Mouse (Mus musculus): ENCODE measurements around the gene Pet100.

GRCm38 (mm10) chr8:3648990-3649389 lies 27.6 kb downstream of the Pet100 start:
- TF ChIP-seq POLR2A (IDR thresholded peaks at IDR 0.05; ENCODE audit: insufficient read length, low read depth) (no peak), USF1 (IDR thresholded peaks at IDR 0.05; ENCODE audit: low read depth) (no peak), MAX (IDR thresholded peaks at IDR 0.05; ENCODE audit: low read depth) (no peak), CEBPB (IDR thresholded peaks at IDR 0.05; ENCODE audit: insufficient read depth, poor library complexity, severe bottlenecking) (no peak), POLR2AphosphoS2 (IDR thresholded peaks at IDR 0.05; ENCODE audit: insufficient read length, low read depth) (no peak), TCF12 (IDR thresholded peaks at IDR 0.05; ENCODE audit: insufficient read depth, poor library complexity, severe bottlenecking) (no peak), MYOG (IDR thresholded peaks at IDR 0.05; ENCODE audit: control insufficient read depth in 1 of 3, insufficient read depth in 1 of 3, insufficient read length in 2 of 3, low read depth in 2 of 3) (no peak), MYOD1 (IDR thresholded peaks at IDR 0.05; ENCODE audit: control insufficient read depth in 1 of 3, insufficient read length in 2 of 3, low read depth in 2 of 3) (no peak)
